Mouse (Mus musculus): ENCODE data around the gene Msrb3. TPM values are rescaled to one million over a fixed set of nuclear protein-coding genes. Genes with fewer than 3 reads are reported as not detected.

Msrb3 gene
- total RNA-seq, 2 experiments from 2014 or later = 6.4 to 7.2 TPM

GRCm38 (mm10) chr10:120894978-120895898, 3.7 kb downstream of the Msrb3 start:
- intact Hi-C loops (cut with DNase I) = no loop called here
- no peak for DNase-seq (ENCODE audit: extremely low spot score in 1 of 2, low spot score in 2 of 2)
- Histone ChIP-seq H3K27ac (no peak overlapping the region), H3K4me3 (no peak overlapping the region)
- TF ChIP-seq CTCF (IDR thresholded peaks at IDR 0.05) = no peak

GRCm38 (mm10) chr10:120893938-120894337, 5.0 kb downstream of the Msrb3 start:
- no peak for TF ChIP-seq CTCF (IDR thresholded peaks at IDR 0.05)
- intact Hi-C loops (cut with DNase I) = no loop called here

GRCm38 (mm10) chr10:120891131-120891530, 7.8 kb downstream of the Msrb3 start:
- DNase-seq (ENCODE audit: extremely low spot score in 1 of 2, low spot score in 2 of 2) = no peak
- TF ChIP-seq CTCF (IDR thresholded peaks at IDR 0.05) = no peak
- Histone ChIP-seq H3K4me3 (no peak overlapping the region), H3K27ac (no peak overlapping the region)
- intact Hi-C loops (cut with DNase I) = no loop called here

More at GRCm38 (mm10) chr10:120893938-120894337, 5.0 kb downstream of the Msrb3 start:
- no peak overlapping the region for H3K27ac ChIP-seq
- no peak for DNase-seq (ENCODE audit: extremely low spot score in 1 of 2, low spot score in 2 of 2)
- H3K4me3 ChIP-seq = no peak overlapping the region

- no peak for TF ChIP-seq CTCF (IDR thresholded peaks at IDR 0.05)
- intact Hi-C loops (cut with DNase I) = no loop called here
- Histone ChIP-seq H3K27ac (no peak overlapping the region), H3K4me3 (no peak overlapping the region)
- no peak for DNase-seq (ENCODE audit: extremely low spot score in 1 of 2, low spot score in 2 of 2)
Observed at GRCm38 (mm10) chr10:120890592-120890991, 8.3 kb downstream of the Msrb3 start.

GRCm38 (mm10) chr10:120888531-120888930, 10.4 kb downstream of the Msrb3 start:
- Histone ChIP-seq H3K4me3 (no peak overlapping the region), H3K27ac (no peak overlapping the region)
- no peak for DNase-seq (ENCODE audit: extremely low spot score in 1 of 2, low spot score in 2 of 2)
- intact Hi-C loops (cut with DNase I) = no loop called here
- TF ChIP-seq CTCF (IDR thresholded peaks at IDR 0.05) = no peak

GRCm38 (mm10) chr10:120884220-120884619, 14.7 kb downstream of the Msrb3 start:
- TF ChIP-seq CTCF (IDR thresholded peaks at IDR 0.05) = no peak
- intact Hi-C loops (cut with DNase I) = no loop called here

GRCm38 (mm10) chr10:120883732-120884131, 15.2 kb downstream of the Msrb3 start:
- intact Hi-C loops (cut with DNase I) = no loop called here
- no peak overlapping the region for H3K27ac ChIP-seq
- no peak overlapping the region for H3K4me3 ChIP-seq
- no peak for DNase-seq (ENCODE audit: extremely low spot score in 1 of 2, low spot score in 2 of 2)
- no peak for TF ChIP-seq CTCF (IDR thresholded peaks at IDR 0.05)

More at GRCm38 (mm10) chr10:120884220-120884619, 14.7 kb downstream of the Msrb3 start:
- no peak for DNase-seq (ENCODE audit: extremely low spot score in 1 of 2, low spot score in 2 of 2)
- Histone ChIP-seq H3K27ac (no peak overlapping the region), H3K4me3 (no peak overlapping the region)

GRCm38 (mm10) chr10:120883069-120883415, 15.9 kb downstream of the Msrb3 start:
- DNase-seq (ENCODE audit: extremely low spot score in 1 of 2, low spot score in 2 of 2) = no peak
- peak overlapping the region; percentile 37 for H3K4me3 ChIP-seq
- TF ChIP-seq CTCF (IDR thresholded peaks at IDR 0.05) = no peak
- no peak overlapping the region for H3K27ac ChIP-seq
- intact Hi-C loops (cut with DNase I) = no loop called here

GRCm38 (mm10) chr10:120882347-120883068, 16.4 kb downstream of the Msrb3 start:
- no peak for DNase-seq (ENCODE audit: extremely low spot score in 1 of 2, low spot score in 2 of 2)
- no peak overlapping the region for H3K27ac ChIP-seq
- H3K4me3 ChIP-seq = peak overlapping the region; percentile 37
- no peak for TF ChIP-seq CTCF (IDR thresholded peaks at IDR 0.05)
- intact Hi-C loops (cut with DNase I) = no loop called here

GRCm38 (mm10) chr10:120876549-120877270, 22.2 kb downstream of the Msrb3 start:
- TF ChIP-seq CTCF (IDR thresholded peaks at IDR 0.05) = no peak
- Histone ChIP-seq H3K4me3 (no peak overlapping the region), H3K27ac (no peak overlapping the region)
- DNase-seq (ENCODE audit: extremely low spot score in 1 of 2, low spot score in 2 of 2) = no peak
- intact Hi-C loops (cut with DNase I) = loop anchor here (2.0 to 5.0 kb wide), 2 partner anchors 380 to 629 kb away; no protein-coding TSS in a partner anchor

GRCm38 (mm10) chr10:120875672-120876463, 23.0 kb downstream of the Msrb3 start:
- TF ChIP-seq CTCF (IDR thresholded peaks at IDR 0.05) = peak; percentile 92
- H3K4me3 ChIP-seq = no peak overlapping the region
- DNase-seq (ENCODE audit: extremely low spot score in 1 of 2, low spot score in 2 of 2) = peak; percentile 82 to 90
- intact Hi-C loops (cut with DNase I) = loop anchor here (2.0 to 5.0 kb wide), 2 partner anchors 381 to 629 kb away; no protein-coding TSS in a partner anchor
- H3K27ac ChIP-seq = no peak overlapping the region

Data from left cerebral cortex, adult 2 months (tissue).